Mouse (Mus musculus): ENCODE measurements around the gene Taf6.

GRCm38 (mm10) chr5:138137257-138137656 is 50.0 kb downstream of the Taf6 start:
- TF ChIP-seq CTCF (conservative IDR thresholded peaks at IDR 0.05 in 1 of 2, IDR thresholded peaks at IDR 0.05 in 1 of 2; ENCODE audit: low read depth in 2 of 2, low read length in 2 of 2) (no peak), USF2 (conservative IDR thresholded peaks at IDR 0.05; ENCODE audit: low read depth, low read length) (no peak), MAZ (IDR thresholded peaks at IDR 0.05; ENCODE audit: low read depth, low read length) (no peak)
